Mouse (Mus musculus): ENCODE measurements around the gene Sumo1.

DNA sequence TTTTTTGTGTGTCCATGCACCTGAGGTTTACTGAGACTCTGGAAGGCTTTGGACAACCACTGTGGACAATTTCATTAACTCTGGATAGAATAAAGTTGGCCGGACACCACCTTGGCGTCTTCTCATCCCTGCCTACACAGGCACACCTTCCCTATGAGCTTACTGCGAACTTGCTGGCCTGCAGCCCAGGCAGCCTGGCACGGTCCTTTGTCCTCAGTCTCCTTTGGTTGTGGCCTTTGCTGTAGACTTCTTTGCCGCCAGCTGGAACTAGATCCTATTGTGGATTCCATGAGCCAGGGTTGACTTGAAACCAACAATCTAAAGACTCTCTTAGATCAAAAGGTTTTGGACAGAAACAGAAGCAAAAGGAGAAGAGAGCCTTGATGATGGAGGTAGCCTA is 45.2 kb downstream of the Sumo1 start:
- no peak for TF ChIP-seq CTCF (IDR thresholded peaks at IDR 0.05; ENCODE audit: control insufficient read depth, insufficient read depth, insufficient read length)
- no peak for TF ChIP-seq MYOD1 (IDR thresholded peaks at IDR 0.05; ENCODE audit: control insufficient read depth, insufficient read length, low read depth)

Measured in C2C12 (cell line).